Mouse (Mus musculus) skeletal muscle tissue, adult 2 months (tissue): ENCODE results near the gene Olfr726.
A peak's percentile ranks its signal among the peaks of the same experiment; 100 is the strongest.

ENCODE experiments used
- DNase-seq: peaks from one replicate; pipeline ENCODE4 v3.0.0-alpha.2; 2012; ENCODE audit warnings: low read depth, low spot score

The Olfr726 gene

GRCm38 (mm10) chr14:50090853-50091252 lies at the start of gene Olfr726:
TSS of gene Olfr726 (minus strand) at chr14:50090953.
- DNase-seq, result no peak

- DNase-seq, result no peak
These were observed 32.1 kb upstream of the Olfr726 start, which contains the start of gene Olfr727 for GRCm38 (mm10) chr14:50122886-50123285. TSS of gene Olfr727 (plus strand) at chr14:50123186.

GRCm38 (mm10) chr14:50062733-50063104 lies 28.0 kb downstream of the Olfr726 start:
- no peak for DNase-seq

GRCm38 (mm10) chr14:50061955-50062732 lies 28.6 kb downstream of the Olfr726 start:
- DNase-seq, result peak; percentile 6

- no peak for DNase-seq
These were observed 29.2 kb downstream of the Olfr726 start for GRCm38 (mm10) chr14:50061590-50061954.

GRCm38 (mm10) chr14:50061179-50061578 lies 29.6 kb downstream of the Olfr726 start:
- DNase-seq, result no peak

- no peak for DNase-seq
These were observed 50.5 kb downstream of the Olfr726 start, which contains the start of gene Olfr725 for GRCm38 (mm10) chr14:50040275-50040674. TSS of gene Olfr725 (minus strand) at chr14:50040375.
